Mouse (Mus musculus) kidney, adult 2 months (tissue): ENCODE measurements around the gene Dpy19l3.

Source experiments
- CTCF ChIP-seq: fragments of 200-500 bp; conservative IDR thresholded peaks from 2 replicates; pipeline ENCODE4 v1.5.1; 2011; ENCODE audit warnings: low read depth, mild to moderate bottlenecking, control low read depth, low read length, moderate library complexity, mixed read lengths; ENCODE audit not compliant: insufficient read depth, insufficient read length
- POLR2A ChIP-seq: fragments of 200-500 bp; IDR thresholded peaks from one replicate; pipeline ENCODE4 v1.6.1; 2011; ENCODE audit warnings: low read depth, low read length, control low read depth

GRCm38 (mm10) chr7:35733313-35734050, 20.8 kb downstream of the Dpy19l3 start:
- TF ChIP-seq CTCF (no peak), POLR2A (no peak)
